In genomic region chr17:31685514-31686224, GRCm38 (mm10) we compare ENCODE assay signal across 8 mouse cellular contexts. TPM values are rescaled to one million over a fixed set of nuclear protein-coding genes. Genes with fewer than 3 reads are reported as not detected.
DNase-seq lines count a peak whose midpoint lies in the region; ATAC-seq lines count a peak whose summit lies in the region.

No protein-coding gene starts in this region.

- DNase-seq in adipocyte (ENCODE audit: low spot score): peak; percentile 92
- DNase-seq in embryo, embryonic 10 days (ENCODE audit: low spot score): peak; percentile 96
- DNase-seq in gastrocnemius, postnatal 14 days: peak; percentile 88
- DNase-seq in left cerebral cortex, adult 9 months (ENCODE audit: low spot score in 2 of 2): peak; percentile 55 to 85
- DNase-seq in mesoderm, embryonic 11.5 days (ENCODE audit: low read depth, low spot score): peak; percentile 95
- DNase-seq in right cerebral cortex, postnatal 36 days (ENCODE audit: low spot score in 2 of 2): peak; percentile 64 to 73
- DNase-seq in urinary bladder, postnatal 4 days (ENCODE audit: low spot score in 2 of 2): peak; percentile 84 to 90

- intact Hi-C loops in gastrocnemius, postnatal 14 days (cut with DNase I; ENCODE audit: low total_unique reads): loop anchor here (5.0 to 10.0 kb wide), 2 partner anchors 172 to 259 kb away; partner anchors contain the start of gene Sik1

- ATAC-seq in inflammation-experienced regulatory T-cells, adult 6 months: peak; percentile 74

RNA-seq across cellular contexts. Expression of gene Cryaa, which starts 8.1 kb away (rescaled TPM):
- total RNA-seq in gastrocnemius, postnatal 14 days (2021): not detected
- not detected for polyA plus RNA-seq in inflammation-experienced regulatory T-cells, adult 6 months (2017; shearing (Covaris generic))

RNA-seq across cellular contexts. Expression of gene U2af1, which starts 27.0 kb away (rescaled TPM):
- 10 to 100 TPM; 69.9 to 83.9 TPM for total RNA-seq in gastrocnemius, postnatal 14 days (2021)
- polyA plus RNA-seq in inflammation-experienced regulatory T-cells, adult 6 months (2017; shearing (Covaris generic)): 100 to 1,000 TPM in 1 of 3 experiments, 10 to 100 TPM in 2; 53.0 to 103 (median 62.4) TPM

RNA-seq across cellular contexts. Expression of gene Cbs, which starts 48.6 kb away (rescaled TPM):
- total RNA-seq in gastrocnemius, postnatal 14 days (2021): under 1 TPM; 0.35 to 0.44 TPM
- under 1 TPM in 2 of 3 experiments, not detected in 1; 0.08 to 0.13 TPM for polyA plus RNA-seq in inflammation-experienced regulatory T-cells, adult 6 months (2017; shearing (Covaris generic))

Comparison
In these comparisons a context has a peak if more than half of its experiments do, and no peak if none do; other contexts are left out.
1. Peak in every context shown above with its lines: DNase-seq and ATAC-seq.